Mouse (Mus musculus) heart, postnatal 0 days (tissue): Measurements from ENCODE around the gene Ankrd39.

ENCODE experiments used
- CTCF ChIP-seq: IDR thresholded peaks from 2 replicates; pipeline ENCODE4 v1.5.1; 2016; ENCODE audit warnings: antibody characterized with exemption, control low read depth, low read depth
- EP300 ChIP-seq: IDR thresholded peaks from 2 replicates; pipeline ENCODE4 v1.6.1; 2016; ENCODE audit warnings: antibody characterized with exemption, low read depth

GRCm38 (mm10) chr1:36572709-36573108, 25.5 kb upstream of the Ankrd39 start:
- TF ChIP-seq CTCF (no peak), EP300 (no peak)
